Mouse (Mus musculus) heart, postnatal 0 days (tissue): ENCODE data around the gene Prkn.

Source experiments
- CTCF ChIP-seq: IDR thresholded peaks from 2 replicates; pipeline ENCODE4 v1.5.1; 2016; ENCODE audit warnings: antibody characterized with exemption, control low read depth, low read depth
- EP300 ChIP-seq: IDR thresholded peaks from 2 replicates; pipeline ENCODE4 v1.6.1; 2016; ENCODE audit warnings: antibody characterized with exemption, low read depth

DNA sequence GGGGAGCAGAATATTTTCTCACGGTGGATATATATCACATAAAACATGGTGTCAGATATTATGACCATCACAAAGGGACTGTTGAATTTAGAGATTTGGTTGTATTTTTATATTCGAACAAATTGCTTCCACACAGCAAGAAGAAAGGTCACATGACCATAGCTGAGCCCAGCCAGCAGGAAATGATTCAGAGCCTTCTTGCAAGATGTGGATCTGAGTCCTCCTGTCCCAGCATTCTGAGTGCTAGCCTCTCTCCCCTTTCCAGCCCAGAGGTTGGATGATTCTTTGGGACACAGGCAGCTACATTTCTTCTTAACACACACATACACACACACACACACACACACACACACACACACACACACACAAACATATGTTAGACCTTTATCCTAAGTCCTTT, 1022.2 kb downstream of the Prkn start:
- no peak for TF ChIP-seq EP300
- TF ChIP-seq CTCF, result no peak
